Mouse (Mus musculus): ENCODE data around the gene Taok3. TPM values are rescaled to one million over a fixed set of nuclear protein-coding genes. Genes with fewer than 3 reads are reported as not detected.

Taok3 gene
- polyA plus RNA-seq, 1 experiment from 2014 or later: 33.5 TPM

DNA sequence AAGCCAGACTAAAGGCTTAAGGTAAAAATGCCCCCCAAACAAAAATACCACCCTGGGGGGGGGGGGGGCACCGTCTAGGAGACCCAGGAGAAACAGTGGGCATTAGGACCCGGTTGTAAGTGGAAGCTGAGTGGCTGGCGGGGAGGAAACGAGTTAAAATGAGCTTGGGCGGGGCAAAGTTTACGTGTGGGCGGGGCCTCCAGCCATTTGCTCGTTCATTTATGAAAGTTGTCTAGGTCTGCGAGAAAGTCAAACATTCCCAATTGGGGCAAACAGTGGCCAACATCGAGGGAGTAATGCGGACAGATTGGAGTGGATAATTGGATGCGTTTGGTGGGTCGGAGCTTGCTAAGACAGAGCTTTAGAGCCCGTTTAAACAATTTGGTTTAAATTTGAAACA lies 193.5 kb downstream of the Taok3 start:
- H3K4me2 ChIP-seq (ENCODE audit: low read depth, low read length): peak overlapping the region; percentile 48
- H3K4me3 ChIP-seq (ENCODE audit: low read length): peak overlapping the region; percentile 35
- H3K36me3 ChIP-seq (ENCODE audit: control insufficient read depth, insufficient read depth, low read length): no peaks in the 10 kb centered on the region
- H3K9ac ChIP-seq (ENCODE audit: low read length): peak overlapping the region; percentile 41
- no peaks in the 10 kb centered on the region for H3K27me3 ChIP-seq (ENCODE audit: control insufficient read depth, insufficient read depth, low read depth, low read length)
- H3K4me1 ChIP-seq (replicated peaks; ENCODE audit: control insufficient read depth, insufficient read depth, low read length): peaks cover 6% of the 10 kb centered on the region
- 3% methylated on average over 14 of the region's 14 CpGs for WGBS
- peak overlapping the region; percentile 91 for H3K27ac ChIP-seq (ENCODE audit: low read length)
- ATAC-seq (ENCODE audit: low read depth): peak; percentile 50
- no peaks in the 10 kb centered on the region for H3K9me3 ChIP-seq (ENCODE audit: control insufficient read depth, low read length)

DNA sequence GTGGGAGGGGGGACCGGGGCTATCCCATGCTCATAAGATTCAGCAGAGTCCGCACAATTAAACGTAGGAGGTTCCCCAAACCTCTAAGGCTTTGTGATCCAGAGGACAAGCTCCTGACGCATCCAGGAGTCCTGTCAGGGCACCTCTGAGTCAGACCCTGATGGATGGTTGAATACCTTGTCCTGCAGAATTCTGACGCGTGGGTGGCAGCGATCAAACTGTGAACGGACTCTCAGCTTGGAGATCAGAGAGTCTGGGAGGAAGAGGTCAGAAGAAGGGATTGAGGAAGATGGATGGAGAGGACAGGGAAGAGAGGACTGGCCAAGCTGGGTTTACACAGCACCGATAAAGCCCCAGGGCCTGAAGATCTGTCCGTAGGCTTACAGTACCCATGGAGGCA lies 194.0 kb downstream of the Taok3 start:
- H3K4me3 ChIP-seq (ENCODE audit: low read length): peak overlapping the region; percentile 35
- no peaks in the 10 kb centered on the region for H3K27me3 ChIP-seq (ENCODE audit: control insufficient read depth, insufficient read depth, low read depth, low read length)
- peak; percentile 11; the same call in 1 of the 2 replicates for ATAC-seq (ENCODE audit: low read depth)
- no peaks in the 10 kb centered on the region for H3K9me3 ChIP-seq (ENCODE audit: control insufficient read depth, low read length)
- H3K4me1 ChIP-seq (replicated peaks; ENCODE audit: control insufficient read depth, insufficient read depth, low read length): peaks cover 8% of the 10 kb centered on the region
- peak overlapping the region; percentile 48 for H3K4me2 ChIP-seq (ENCODE audit: low read depth, low read length)
- H3K36me3 ChIP-seq (ENCODE audit: control insufficient read depth, insufficient read depth, low read length): no peaks in the 10 kb centered on the region
- peak overlapping the region; percentile 41 for H3K9ac ChIP-seq (ENCODE audit: low read length)
- WGBS: 17% methylated on average over 10 of the region's 10 CpGs
- H3K27ac ChIP-seq (ENCODE audit: low read length): peak overlapping the region; percentile 91

DNA sequence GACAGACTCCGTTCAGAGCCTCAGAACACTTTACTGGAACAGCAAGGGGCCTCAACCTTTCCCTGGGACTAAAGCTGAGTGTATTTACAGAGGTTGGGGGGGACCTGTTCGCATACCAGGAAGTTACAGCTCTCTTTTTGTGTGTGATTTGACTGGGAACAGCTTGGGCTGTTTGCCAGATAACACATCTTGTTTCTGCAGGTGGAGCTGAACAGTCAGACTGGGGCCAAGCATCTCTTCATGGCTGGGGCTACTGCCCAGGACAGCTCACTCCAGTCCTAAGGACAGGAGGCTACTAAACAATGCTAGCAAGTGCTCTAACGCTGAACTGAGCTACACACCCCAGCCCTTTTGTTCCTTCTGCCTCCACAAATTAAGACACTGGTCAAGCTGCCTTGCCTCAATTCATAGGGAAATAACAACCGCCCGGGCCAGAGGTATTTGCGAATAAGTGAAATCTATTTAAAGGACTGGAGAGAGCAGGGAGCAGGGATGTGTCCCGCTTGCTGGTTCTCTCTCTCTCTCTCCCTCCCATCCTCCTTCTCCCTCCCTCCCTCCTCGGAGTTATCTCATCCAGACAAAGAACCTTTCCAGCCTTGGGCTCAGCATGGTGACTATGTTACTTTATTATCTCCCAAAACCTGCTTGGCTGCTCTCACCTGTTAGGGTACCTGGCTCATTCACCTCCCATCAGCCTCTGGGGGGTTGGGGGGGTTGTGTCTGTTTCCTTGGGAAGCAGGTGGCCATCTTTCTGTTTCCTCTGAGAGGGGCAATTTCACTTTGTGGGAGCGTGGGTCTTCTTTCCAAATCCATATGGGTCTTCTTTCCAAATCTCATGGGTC lies 194.9 kb downstream of the Taok3 start:
- H3K4me3 ChIP-seq (ENCODE audit: low read length): no peak overlapping the region
- peaks cover 8% of the 10 kb centered on the region for H3K4me1 ChIP-seq (replicated peaks; ENCODE audit: control insufficient read depth, insufficient read depth, low read length)
- no peaks in the 10 kb centered on the region for H3K9me3 ChIP-seq (ENCODE audit: control insufficient read depth, low read length)
- 24% methylated on average over 9 of the region's 9 CpGs for WGBS
- H3K4me2 ChIP-seq (ENCODE audit: low read depth, low read length): peak overlapping the region; percentile 48; the same call in 1 of the 2 replicates
- H3K36me3 ChIP-seq (ENCODE audit: control insufficient read depth, insufficient read depth, low read length): no peaks in the 10 kb centered on the region
- ATAC-seq (ENCODE audit: low read depth): peak; percentile 65
- peak overlapping the region; percentile 91 for H3K27ac ChIP-seq (ENCODE audit: low read length)
- no peaks in the 10 kb centered on the region for H3K27me3 ChIP-seq (ENCODE audit: control insufficient read depth, insufficient read depth, low read depth, low read length)
- no peak overlapping the region for H3K9ac ChIP-seq (ENCODE audit: low read length)

DNA sequence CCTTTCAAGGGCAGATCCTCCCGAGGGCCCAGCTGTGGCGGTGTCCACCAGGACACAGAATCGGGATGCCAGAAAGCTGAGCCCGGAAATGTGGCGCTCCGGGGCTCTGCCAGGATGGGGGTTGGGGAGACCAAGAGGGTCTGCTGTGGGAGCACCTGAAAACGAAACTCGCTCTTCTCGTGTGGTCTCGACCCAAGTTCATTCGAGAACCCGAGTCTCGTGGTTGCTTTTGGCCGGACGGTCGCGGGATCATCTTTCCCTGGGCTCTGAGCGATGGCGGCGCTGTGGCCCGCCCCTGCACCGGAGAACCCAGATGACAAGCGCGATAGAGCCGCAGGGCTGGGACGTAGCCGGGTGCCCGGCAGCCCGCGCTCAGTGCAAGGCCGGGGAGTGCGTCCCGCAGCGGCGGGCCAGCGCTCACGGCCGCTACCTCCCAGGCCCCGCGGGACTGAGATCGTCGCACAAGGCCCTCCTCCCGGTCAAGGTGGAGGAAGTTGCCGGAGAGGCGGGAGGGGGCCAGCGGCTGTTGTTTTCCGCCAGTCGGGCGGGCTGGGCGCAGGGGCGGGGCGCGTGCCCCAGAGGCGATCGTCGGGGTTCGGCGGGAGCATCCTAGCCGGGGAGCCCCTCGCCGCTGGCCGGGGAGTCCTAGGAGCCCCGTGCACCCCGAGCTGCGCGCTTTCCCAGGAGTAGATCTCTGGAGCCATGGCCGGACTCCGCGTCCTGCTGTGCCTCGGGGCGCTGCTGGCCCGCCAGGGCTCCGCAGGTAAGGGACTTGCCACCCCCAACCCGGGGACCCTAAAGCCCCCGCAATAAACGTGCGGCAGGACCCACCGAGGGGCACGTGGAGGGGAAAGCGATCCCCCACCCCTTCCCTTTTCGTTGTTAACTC lies 199.1 kb downstream of the Taok3 start, which contains the start of gene Vsig10:
Gene Vsig10, plus strand, starts transcription at position 343 of the 889 bp plus-strand sequence.
- peak within 1 kb of the TSS; percentile 90 for H3K27ac ChIP-seq (ENCODE audit: low read length)
- peak within 1 kb of the TSS; percentile 93 for H3K9ac ChIP-seq (ENCODE audit: low read length)
- no peaks in the 10 kb centered on the region for H3K36me3 ChIP-seq (ENCODE audit: control insufficient read depth, insufficient read depth, low read length)
- under 1% methylated on average over 76 of the region's 81 CpGs for WGBS
- H3K27me3 ChIP-seq (ENCODE audit: control insufficient read depth, insufficient read depth, low read depth, low read length): no peaks in the 10 kb centered on the region
- no peaks in the 10 kb centered on the region for H3K9me3 ChIP-seq (ENCODE audit: control insufficient read depth, low read length)
- peaks cover 16% of the 10 kb centered on the region for H3K4me1 ChIP-seq (replicated peaks; ENCODE audit: control insufficient read depth, insufficient read depth, low read length)
- H3K4me2 ChIP-seq (ENCODE audit: low read depth, low read length): peak within 1 kb of the TSS; percentile 84
- peak within 1 kb of the TSS; percentile 81 for H3K4me3 ChIP-seq (ENCODE audit: low read length)
- ATAC-seq (ENCODE audit: low read depth): peak; percentile 79

DNA sequence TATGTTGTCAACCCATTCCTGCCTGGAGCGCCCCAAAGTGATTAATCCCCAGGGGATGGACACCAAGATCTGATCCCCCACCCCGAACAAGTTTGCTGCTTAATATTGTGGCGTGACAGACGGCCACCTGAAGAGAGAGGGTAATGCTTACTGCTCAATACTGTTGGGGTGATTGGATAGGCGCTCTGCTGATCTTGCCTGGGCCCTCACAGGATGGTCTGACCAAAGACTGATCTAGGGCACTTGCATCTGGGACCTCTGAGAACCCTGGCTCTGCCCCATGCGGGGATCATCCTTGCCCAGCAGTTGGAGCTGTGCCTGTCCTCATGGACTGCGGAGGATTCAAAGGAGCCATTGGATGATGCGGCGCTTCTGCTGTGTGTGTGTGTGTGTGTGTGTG lies 203.8 kb downstream of the Taok3 start:
- H3K27me3 ChIP-seq (ENCODE audit: control insufficient read depth, insufficient read depth, low read depth, low read length): no peaks in the 10 kb centered on the region
- no peaks in the 10 kb centered on the region for H3K9me3 ChIP-seq (ENCODE audit: control insufficient read depth, low read length)
- H3K4me1 ChIP-seq (replicated peaks; ENCODE audit: control insufficient read depth, insufficient read depth, low read length): peaks cover 8% of the 10 kb centered on the region
- no peak for ATAC-seq (ENCODE audit: low read depth)
- WGBS: 82% methylated on average over 9 of the region's 9 CpGs
- no peak overlapping the region for H3K9ac ChIP-seq (ENCODE audit: low read length)
- H3K4me3 ChIP-seq (ENCODE audit: low read length): no peak overlapping the region
- H3K4me2 ChIP-seq (ENCODE audit: low read depth, low read length): no peak overlapping the region
- peaks cover 2% of the 10 kb centered on the region; the same call in 1 of the 2 replicates for H3K36me3 ChIP-seq (ENCODE audit: control insufficient read depth, insufficient read depth, low read length)
- H3K27ac ChIP-seq (ENCODE audit: low read length): no peak overlapping the region

Other genes starting within 250 kb of the Taok3 start
- gene Suds3, start 4.0 kb upstream of the Taok3 start, polyA plus RNA-seq (2015; fragmentation: Nextera tagmentation; extraction: Ambion mirVana): 56.9 and 63.4 TPM in 2 replicates
- 649 and 667 TPM in 2 replicates for gene Pebp1, start 167.5 kb downstream of the Taok3 start, polyA plus RNA-seq (2015; fragmentation: Nextera tagmentation; extraction: Ambion mirVana)
- 18.2 and 20.0 TPM in 2 replicates for gene Vsig10, start 199.0 kb downstream of the Taok3 start, polyA plus RNA-seq (2015; fragmentation: Nextera tagmentation; extraction: Ambion mirVana)
- gene Wsb2, start 237.2 kb downstream of the Taok3 start, polyA plus RNA-seq (2015; fragmentation: Nextera tagmentation; extraction: Ambion mirVana): 38.1 and 45.0 TPM in 2 replicates